Mouse (Mus musculus): ENCODE results near the gene Gm17467. TPM values are rescaled to one million over a fixed set of nuclear protein-coding genes. Genes with fewer than 3 reads are reported as not detected.

Gene Gm17467
- polyA plus RNA-seq (2012; rRNA removed), result not detected in 2 replicates

GRCm38 (mm10) chrX:123704691-123705090 lies at the start of gene Gm17467:
Gene Gm17467 (minus strand): TSS chrX:123704791.

Other genes starting within 250 kb of the Gm17467 start
- not detected in 2 replicates for gene Cldn34c2, start 123.1 kb downstream of the Gm17467 start, polyA plus RNA-seq (2012; rRNA removed)
- gene Cldn34c3, start 88.9 kb upstream of the Gm17467 start, polyA plus RNA-seq (2012; rRNA removed), result not detected in 2 replicates

Data from liver, embryonic 18 days (tissue).